Comparison of ENCODE assay signal across 8 mouse cellular contexts in genomic region chr11:30197564-30198090, GRCm38 (mm10).
DNase-seq lines count a peak whose midpoint lies in the region; ATAC-seq lines count a peak whose summit lies in the region.

No protein-coding gene starts in this region.

- peak overlapping the region; percentile 54 for H3K4me2 ChIP-seq in kidney, embryonic 14.5 days (replicated peaks; ENCODE audit: low read depth, low read length)

- H3K4me3 ChIP-seq in kidney, embryonic 14.5 days (ENCODE audit: low read length): peak overlapping the region; percentile 43

- peak; percentile 19 for DNase-seq in layer of hippocampus, adult 11-12 months (ENCODE audit: low spot score)
- no peak for DNase-seq in layer of hippocampus, adult 9-10 months (ENCODE audit: low spot score)
- DNase-seq in cerebellum, postnatal 25 days: peak; percentile 69 to 70
- peak; percentile 99 for DNase-seq in heart, adult 11 months
- DNase-seq in lung, postnatal 14 days: peak; percentile 70
- peak; percentile 65 for DNase-seq in ovary, postnatal 36 days (ENCODE audit: low spot score)
- peak; percentile 57 for DNase-seq in urinary bladder, postnatal 25 days (ENCODE audit: low spot score)

- H3K27me3 ChIP-seq in kidney, embryonic 14.5 days (ENCODE audit: control insufficient read depth, insufficient read depth, low read length): no peaks in the 10 kb centered on the region

- H3K36me3 ChIP-seq in kidney, embryonic 14.5 days (ENCODE audit: control insufficient read depth, insufficient read depth, low read length): no peaks in the 10 kb centered on the region

- peak overlapping the region; percentile 88 for H3K27ac ChIP-seq in kidney, embryonic 14.5 days (ENCODE audit: low read depth, low read length)

- H3K4me1 ChIP-seq in kidney, embryonic 14.5 days (ENCODE audit: control insufficient read depth, insufficient read depth, low read length): peaks cover 26% of the 10 kb centered on the region

- 1% methylated on average over 21 of the region's 21 CpGs for WGBS in kidney, embryonic 14.5 days

- no peaks in the 10 kb centered on the region for H3K9me3 ChIP-seq in kidney, embryonic 14.5 days (ENCODE audit: control insufficient read depth, low read length)

- peak overlapping the region; percentile 69 for H3K9ac ChIP-seq in kidney, embryonic 14.5 days (ENCODE audit: low read depth, low read length)

- ATAC-seq in kidney, embryonic 14.5 days (ENCODE audit: low FRiP score, low TSS enrichment): peak; percentile 86
